Mouse (Mus musculus): ENCODE results near the gene Vmn1r36.
"Not testable (repeated sequence)": the region's sequence is repeated elsewhere in the genome, so short reads cannot be mapped to it uniquely, and the experiment has no call there.

The Vmn1r36 gene

DNA sequence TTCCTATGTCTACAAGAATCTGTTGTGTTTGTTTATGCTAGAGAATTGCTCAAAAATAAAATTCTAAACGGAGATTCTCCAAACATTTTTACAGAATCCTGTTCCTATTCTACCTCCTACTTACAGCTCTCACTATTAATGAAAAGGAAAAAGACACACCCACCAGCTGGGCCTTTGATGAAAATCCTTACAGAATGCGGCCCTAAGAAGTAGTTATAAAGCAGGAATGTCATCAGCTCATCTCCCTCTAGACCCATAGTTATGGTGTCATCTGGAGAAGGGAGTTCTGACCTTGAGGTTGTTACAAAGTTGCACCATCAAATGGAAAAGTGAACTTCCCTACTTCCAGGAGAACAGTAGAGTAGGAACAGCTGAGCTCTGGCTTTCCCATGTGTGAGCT lies at the start of gene Vmn1r36:
TSS of gene Vmn1r36 (minus strand) at position 101 of the 400 bp plus-strand sequence.
- DNase-seq, result not testable (repeated sequence)

DNA sequence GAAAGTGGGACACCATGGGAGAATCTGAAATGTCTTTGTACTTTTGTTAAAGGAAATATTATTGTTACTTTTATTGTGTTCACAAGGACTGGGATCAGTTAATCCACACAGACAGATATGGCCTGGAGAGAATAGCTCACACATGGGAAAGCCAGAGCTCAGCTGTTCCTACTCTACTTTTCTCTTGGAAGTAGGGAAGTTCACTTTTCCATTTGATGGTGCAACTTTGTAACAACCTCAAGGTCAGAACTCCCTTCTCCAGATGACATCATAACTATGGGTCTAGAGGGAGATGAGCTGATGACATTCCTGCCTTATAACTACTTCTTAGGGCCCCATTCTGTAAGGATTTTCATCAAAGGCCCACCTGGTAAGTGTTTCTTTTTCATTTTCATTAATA lies 10.1 kb upstream of the Vmn1r36 start, which contains the start of gene Vmn1r37:
TSS of gene Vmn1r37 (plus strand) at position 301 of the 400 bp plus-strand sequence.
- DNase-seq, result not testable (repeated sequence)

DNA sequence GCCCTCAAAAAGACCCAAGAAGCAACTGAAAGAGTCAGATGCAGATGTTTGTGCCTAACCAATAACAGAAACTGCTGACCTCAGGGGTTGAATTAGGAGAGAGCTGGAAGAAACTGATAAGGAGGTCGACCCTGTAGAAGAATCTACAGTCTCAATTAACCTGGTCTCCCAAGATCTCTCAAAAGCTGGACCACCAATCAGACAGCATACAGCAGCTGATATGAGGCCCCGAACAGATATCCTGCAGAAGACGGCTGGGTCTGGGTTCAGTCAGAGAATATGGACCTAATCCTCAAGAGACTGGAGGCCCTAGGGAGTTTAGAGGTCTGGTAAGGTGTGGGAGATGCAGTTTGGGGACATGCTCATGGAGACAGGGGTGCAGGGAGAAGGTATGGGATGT lies 5.1 kb downstream of the Vmn1r36 start:
- DNase-seq, result no peak

DNA sequence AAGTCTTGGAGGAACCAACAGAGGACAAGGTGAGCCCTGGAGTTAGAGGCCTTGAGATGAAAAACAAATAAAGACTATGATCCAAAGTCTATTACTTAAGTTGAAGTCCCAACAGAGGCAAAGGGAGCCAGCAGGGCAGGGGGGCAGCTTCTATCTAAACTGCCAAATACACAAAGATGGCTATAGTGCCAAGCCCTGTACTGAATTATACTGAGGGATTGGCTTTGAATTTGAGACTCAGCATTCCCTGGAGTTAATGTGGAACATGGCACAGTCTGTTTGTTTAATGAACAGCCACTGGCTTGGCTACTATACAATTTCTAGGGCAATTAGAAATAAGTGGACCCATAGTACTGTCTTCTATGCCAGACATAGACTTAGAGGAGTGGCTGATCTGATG lies 10.1 kb downstream of the Vmn1r36 start:
- DNase-seq, result no peak

DNA sequence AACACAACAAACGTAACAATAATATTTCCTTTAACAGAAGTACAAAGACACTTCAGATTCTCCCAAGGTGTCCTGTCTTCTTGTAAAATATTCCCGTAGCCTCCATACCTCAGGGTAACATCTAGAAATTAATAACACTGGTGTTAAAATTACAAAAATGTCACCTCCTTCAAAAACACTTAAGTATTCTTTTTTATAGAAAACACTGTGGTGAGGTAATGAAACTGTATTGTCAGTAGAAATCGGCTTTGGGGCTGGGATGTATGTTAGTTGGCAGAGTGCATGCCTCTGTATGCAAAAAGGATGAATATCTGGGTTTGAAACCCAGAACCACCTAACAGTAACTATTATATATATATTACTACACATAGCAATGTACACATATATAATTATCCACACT lies 33.2 kb downstream of the Vmn1r36 start, which contains the start of gene Vmn1r35:
TSS of gene Vmn1r35 (minus strand) at position 101 of the 400 bp plus-strand sequence.
- DNase-seq, result no peak

Data from thymus, postnatal 25 days (tissue).